Mouse (Mus musculus) neural tube, embryonic 11.5 days (tissue): ENCODE measurements around the gene Nfia. TPM values are rescaled to one million over a fixed set of nuclear protein-coding genes. Genes with fewer than 3 reads are reported as not detected.
A peak's percentile ranks its signal among the peaks of the same experiment; 100 is the strongest.

Source experiments
- ATAC-seq: fragments of 200-750 bp; cut with Nextera tagmentation; 2 replicates; pipeline ENCODE4 v1.8.0; 2017; ENCODE audit warnings: moderate number of reproducible peaks, mild to moderate bottlenecking, moderate TSS enrichment, moderate library complexity; ENCODE audit not compliant: insufficient read depth, low FRiP score, low TSS enrichment
- DNase-seq: peaks from one replicate; pipeline ENCODE4 v3.0.0-alpha.2; 2015; ENCODE audit warnings: low spot score
- H3K27ac ChIP-seq: fragments of 300-500 bp; sonication (generic); 2 replicates; pipeline ENCODE4 v1.5.1; 2014; ENCODE audit warnings: low read depth, mild to moderate bottlenecking, low read length
- H3K27me3 ChIP-seq: fragments of 300-500 bp; sonication (generic); 2 replicates; pipeline ENCODE4 v1.6.1; 2014; ENCODE audit warnings: mild to moderate bottlenecking, low read length, mixed read lengths; ENCODE audit not compliant: control insufficient read depth, insufficient read depth
- H3K36me3 ChIP-seq: fragments of 300-500 bp; sonication (generic); 2 replicates; pipeline ENCODE4 v1.6.1; 2014; ENCODE audit warnings: mild to moderate bottlenecking, low read length, moderate library complexity, mixed read lengths; ENCODE audit not compliant: control insufficient read depth, insufficient read depth
- H3K4me1 ChIP-seq: fragments of 300-500 bp; sonication (generic); 2 replicates; pipeline ENCODE4 v1.6.1; 2014; ENCODE audit warnings: low read length, mixed read lengths; ENCODE audit not compliant: control insufficient read depth, insufficient read depth
- H3K4me2 ChIP-seq: fragments of 300-500 bp; sonication (generic); 2 replicates; pipeline ENCODE4 v1.6.1; 2014; ENCODE audit warnings: low read depth, mild to moderate bottlenecking, moderate library complexity
- H3K4me3 ChIP-seq: fragments of 300-500 bp; sonication (generic); 2 replicates; pipeline ENCODE4 v1.5.1; 2014; ENCODE audit warnings: low read depth, low read length
- H3K9ac ChIP-seq: fragments of 300-500 bp; sonication (generic); 2 replicates; pipeline ENCODE4 v1.6.1; 2014; ENCODE audit warnings: mild to moderate bottlenecking, low read length
- H3K9me3 ChIP-seq: fragments of 300-500 bp; sonication (generic); 2 replicates; pipeline ENCODE4 v1.6.1; 2016; ENCODE audit warnings: low read length; ENCODE audit not compliant: control insufficient read depth
- whole genome bisulfite sequencing: fragments of 180-500 bp; shearing (Covaris S2); extraction: QIAGEN DNeasy Blood & Tissue Kit; methylation state at CpG from one replicate; pipeline ENCODE4 v1.1.7; 2014; 5-methylcytosine and 5-hydroxymethylcytosine counted together
- polyA plus RNA-seq: library from polyadenylated mRNA; unstranded; fragments of >200 nt; fragmentation: Nextera tagmentation; extraction: Ambion mirVana; gene quantifications from 2 replicates; pipeline ENCODE4 v1.2.1, GENCODE M21; 2014

Gene Nfia
- polyA plus RNA-seq, 1 experiment from 2014 or later, result 29.0 TPM

- no peaks in the 10 kb centered on the region for H3K9me3 ChIP-seq
- no peaks in the 10 kb centered on the region for H3K36me3 ChIP-seq
- DNase-seq, result no peak
- no peak overlapping the region for H3K9ac ChIP-seq
- H3K27me3 ChIP-seq, result no peaks in the 10 kb centered on the region
- peaks cover 19% of the 10 kb centered on the region for H3K4me1 ChIP-seq
- no peak overlapping the region for H3K4me3 ChIP-seq
- 86% methylated on average over 6 of the region's 6 CpGs for WGBS
- no peak overlapping the region for H3K4me2 ChIP-seq
- no peak for ATAC-seq
- H3K27ac ChIP-seq, result no peak overlapping the region
These were observed 317.5 kb downstream of the Nfia start for GRCm38 (mm10) chr4:98089985-98090384.

- Histone ChIP-seq H3K4me2 (no peak overlapping the region), H3K36me3 (no peaks in the 10 kb centered on the region), H3K27me3 (no peaks in the 10 kb centered on the region), H3K4me1 (peaks cover 19% of the 10 kb centered on the region), H3K9me3 (no peaks in the 10 kb centered on the region), H3K9ac (no peak overlapping the region), H3K27ac (no peak overlapping the region), H3K4me3 (no peak overlapping the region)
- no peak for ATAC-seq
- no peak for DNase-seq
- WGBS, result 82% methylated on average over 3 of the region's 3 CpGs
These were observed 318.1 kb downstream of the Nfia start for GRCm38 (mm10) chr4:98090586-98090985.

- WGBS, result 65% methylated on average over 4 of the region's 4 CpGs
- H3K27ac ChIP-seq, result 0 out of 2 replicates have a peak overlapping the region, but pooled peaks have one; percentile 0
- H3K4me3 ChIP-seq, result no peak overlapping the region
- no peak overlapping the region for H3K4me2 ChIP-seq
- peaks cover 19% of the 10 kb centered on the region for H3K4me1 ChIP-seq
- H3K9me3 ChIP-seq, result no peaks in the 10 kb centered on the region
- H3K27me3 ChIP-seq, result no peaks in the 10 kb centered on the region
- DNase-seq, result no peak
- ATAC-seq, result no peak
- no peak overlapping the region for H3K9ac ChIP-seq
- H3K36me3 ChIP-seq, result no peaks in the 10 kb centered on the region
These were observed 318.9 kb downstream of the Nfia start for GRCm38 (mm10) chr4:98091368-98091827.

GRCm38 (mm10) chr4:98091901-98092472 is 319.5 kb downstream of the Nfia start:
- no peak overlapping the region for H3K4me3 ChIP-seq
- ATAC-seq (no peak), DNase-seq (no peak)
- no peaks in the 10 kb centered on the region for H3K36me3 ChIP-seq
- no peaks in the 10 kb centered on the region for H3K27me3 ChIP-seq
- no peak overlapping the region for H3K4me2 ChIP-seq
- 82% methylated on average over 5 of the region's 5 CpGs for WGBS
- peaks cover 19% of the 10 kb centered on the region for H3K4me1 ChIP-seq
- no peak overlapping the region for H3K27ac ChIP-seq
- no peak overlapping the region for H3K9ac ChIP-seq
- H3K9me3 ChIP-seq, result no peaks in the 10 kb centered on the region

GRCm38 (mm10) chr4:98094112-98094805 is 321.7 kb downstream of the Nfia start:
- ATAC-seq (peak; percentile 45; the same call in 1 of the 2 replicates), DNase-seq (peak; percentile 43)
- no peak overlapping the region for H3K9ac ChIP-seq
- H3K4me3 ChIP-seq, result no peak overlapping the region
- H3K9me3 ChIP-seq, result no peaks in the 10 kb centered on the region
- H3K27ac ChIP-seq, result 0 out of 2 replicates have a peak overlapping the region, but pooled peaks have one; percentile 44
- no peaks in the 10 kb centered on the region for H3K36me3 ChIP-seq
- 21% methylated on average over 19 of the region's 19 CpGs for WGBS
- no peaks in the 10 kb centered on the region for H3K27me3 ChIP-seq
- no peak overlapping the region for H3K4me2 ChIP-seq
- H3K4me1 ChIP-seq, result peaks cover 19% of the 10 kb centered on the region

GRCm38 (mm10) chr4:98095060-98095459 is 322.5 kb downstream of the Nfia start:
- peaks cover 22% of the 10 kb centered on the region for H3K4me1 ChIP-seq
- no peak overlapping the region for H3K9ac ChIP-seq
- no peaks in the 10 kb centered on the region for H3K9me3 ChIP-seq
- no peak overlapping the region for H3K4me2 ChIP-seq
- H3K27ac ChIP-seq, result no peak overlapping the region
- H3K27me3 ChIP-seq, result no peaks in the 10 kb centered on the region
- DNase-seq (no peak), ATAC-seq (no peak)
- H3K4me3 ChIP-seq, result no peak overlapping the region
- no peaks in the 10 kb centered on the region for H3K36me3 ChIP-seq
- 68% methylated on average over 2 of the region's 2 CpGs for WGBS

GRCm38 (mm10) chr4:98097013-98097566 is 324.6 kb downstream of the Nfia start:
- WGBS, result 88% methylated on average over 4 of the region's 4 CpGs
- Histone ChIP-seq H3K9me3 (no peaks in the 10 kb centered on the region), H3K27ac (no peak overlapping the region), H3K4me1 (peaks cover 34% of the 10 kb centered on the region), H3K4me3 (no peak overlapping the region), H3K9ac (no peak overlapping the region), H3K4me2 (no peak overlapping the region), H3K27me3 (no peaks in the 10 kb centered on the region), H3K36me3 (no peaks in the 10 kb centered on the region)
- DNase-seq (no peak), ATAC-seq (no peak)

- whole genome bisulfite sequencing, result 68% methylated on average over 1 of the region's 1 CpGs
- no peak overlapping the region for H3K4me2 ChIP-seq
These were observed 326.1 kb downstream of the Nfia start for GRCm38 (mm10) chr4:98098663-98099062.

More at GRCm38 (mm10) chr4:98098663-98099062, 326.1 kb downstream of the Nfia start:
- Histone ChIP-seq H3K27me3 (no peaks in the 10 kb centered on the region), H3K4me3 (no peak overlapping the region), H3K36me3 (no peaks in the 10 kb centered on the region), H3K4me1 (peaks cover 31% of the 10 kb centered on the region), H3K27ac (no peak overlapping the region), H3K9me3 (no peaks in the 10 kb centered on the region), H3K9ac (no peak overlapping the region)
- ATAC-seq (no peak), DNase-seq (no peak)
